ENCODE assay signal across 9 mouse cellular contexts in genomic region chr1:157076257-157076656, GRCm38 (mm10). TPM values are rescaled to one million over a fixed set of nuclear protein-coding genes. Genes with fewer than 3 reads are reported as not detected.
DNase-seq lines count a peak whose midpoint lies in the region; ATAC-seq and TF ChIP-seq lines count a peak whose summit lies in the region.
"Had no signal": no experiment of that assay in that cellular context is flagged by ENCODE, and none has a peak within 500 bp of the region (broad histone marks: within the 10 kb centered on the region; RNA-seq: fewer than 3 reads in every experiment).

No protein-coding gene starts in this region.

- H3K36me3 ChIP-seq in embryonic facial prominence, embryonic 13.5 days, result no peaks in the 10 kb centered on the region
- no peaks in the 10 kb centered on the region for H3K36me3 ChIP-seq in heart, embryonic 10.5 days
- H3K36me3 ChIP-seq in limb, embryonic 14.5 days (ENCODE audit: control insufficient read depth, insufficient read depth, low read length), result no peaks in the 10 kb centered on the region
- H3K36me3 ChIP-seq in midbrain, postnatal 0 days (ENCODE audit: insufficient read depth, low read length), result no peaks in the 10 kb centered on the region

- TF ChIP-seq CTCF in midbrain, postnatal 0 days (IDR thresholded peaks at IDR 0.05), result peak; percentile 93

- H3K9me3 ChIP-seq in embryonic facial prominence, embryonic 13.5 days, result no peaks in the 10 kb centered on the region
- H3K9me3 ChIP-seq in heart, embryonic 10.5 days, result no peaks in the 10 kb centered on the region
- H3K9me3 ChIP-seq in limb, embryonic 14.5 days (ENCODE audit: control insufficient read depth, low read length), result no peaks in the 10 kb centered on the region
- H3K9me3 ChIP-seq in midbrain, postnatal 0 days (ENCODE audit: low read length), result no peaks in the 10 kb centered on the region

- no peak overlapping the region for H3K27ac ChIP-seq in embryonic facial prominence, embryonic 13.5 days
- no peak overlapping the region for H3K27ac ChIP-seq in heart, embryonic 10.5 days
- H3K27ac ChIP-seq in limb, embryonic 14.5 days (replicated peaks; ENCODE audit: low read depth, low read length), result no peak overlapping the region
- no peak overlapping the region for H3K27ac ChIP-seq in midbrain, postnatal 0 days (ENCODE audit: low read depth, low read length)

- H3K4me3 ChIP-seq in embryonic facial prominence, embryonic 13.5 days, result no peak overlapping the region
- no peak overlapping the region for H3K4me3 ChIP-seq in heart, embryonic 10.5 days
- H3K4me3 ChIP-seq in limb, embryonic 14.5 days (replicated peaks; ENCODE audit: low read length), result no peak overlapping the region
- H3K4me3 ChIP-seq in midbrain, postnatal 0 days (ENCODE audit: low read depth, low read length), result no peak overlapping the region

- H3K4me2 ChIP-seq in embryonic facial prominence, embryonic 13.5 days, result 0 out of 2 replicates have a peak overlapping the region, but pooled peaks have one; percentile 22
- H3K4me2 ChIP-seq in limb, embryonic 14.5 days (replicated peaks; ENCODE audit: low read depth, low read length, severe bottlenecking), result no peak overlapping the region
- H3K4me2 ChIP-seq in midbrain, postnatal 0 days (ENCODE audit: low read depth, low read length, poor library complexity, severe bottlenecking), result no peak overlapping the region

- H3K4me1 ChIP-seq in embryonic facial prominence, embryonic 13.5 days, result peaks cover 19% of the 10 kb centered on the region
- peaks cover 34% of the 10 kb centered on the region for H3K4me1 ChIP-seq in heart, embryonic 10.5 days
- H3K4me1 ChIP-seq in limb, embryonic 14.5 days (ENCODE audit: control insufficient read depth, insufficient read depth, low read length), result no peaks in the 10 kb centered on the region
- no peaks in the 10 kb centered on the region for H3K4me1 ChIP-seq in midbrain, postnatal 0 days (ENCODE audit: insufficient read depth, low read length)

- ATAC-seq in embryonic facial prominence, embryonic 13.5 days (ENCODE audit: insufficient number of reproducible peaks, insufficient read depth, low FRiP score, low TSS enrichment, low read depth), result no peak
- peak; percentile 58; the same call in 1 of the 2 replicates for ATAC-seq in limb, embryonic 14.5 days (ENCODE audit: low FRiP score, low read depth)
- ATAC-seq in midbrain, postnatal 0 days (ENCODE audit: low FRiP score), result peak; percentile 71
- ATAC-seq: Patski had no signal

- WGBS in embryonic facial prominence, embryonic 13.5 days, result 3% methylated on average over 15 of the region's 15 CpGs
- 6% methylated on average over 15 of the region's 15 CpGs for WGBS in heart, embryonic 10.5 days
- WGBS in limb, embryonic 14.5 days, result 8% methylated on average over 14 of the region's 15 CpGs
- 6% methylated on average over 15 of the region's 15 CpGs for WGBS in midbrain, postnatal 0 days

- no peak for TF ChIP-seq POLR2A in limb, embryonic 14.5 days (IDR thresholded peaks at IDR 0.05; ENCODE audit: borderline replicate concordance, extremely low read depth, insufficient read depth, insufficient read length)

- no peaks in the 10 kb centered on the region for H3K27me3 ChIP-seq in embryonic facial prominence, embryonic 13.5 days
- H3K27me3 ChIP-seq in heart, embryonic 10.5 days (ENCODE audit: insufficient read depth, poor library complexity, severe bottlenecking), result no peaks in the 10 kb centered on the region
- H3K27me3 ChIP-seq in limb, embryonic 14.5 days (ENCODE audit: control insufficient read depth, insufficient read depth, low read length), result no peaks in the 10 kb centered on the region
- H3K27me3 ChIP-seq in midbrain, postnatal 0 days (ENCODE audit: insufficient read depth, low read length), result no peaks in the 10 kb centered on the region
- H3K27me3 ChIP-seq: Patski had no signal

- peak; percentile 81 for DNase-seq in 3T3-L1 (ENCODE audit: low read depth, low spot score)
- peak; percentile 88 for DNase-seq in adrenal gland, postnatal 36 days
- peak; percentile 90 for DNase-seq in heart, embryonic 10.5 days (ENCODE audit: low spot score)
- peak; percentile 90 for DNase-seq in kidney, adult 9 months
- DNase-seq in limb, embryonic 14.5 days (ENCODE audit: low spot score), result peak; percentile 81
- peak; percentile 84 for DNase-seq in midbrain, postnatal 0 days (ENCODE audit: low spot score)
- peak; percentile 53 to 59 for DNase-seq in spleen, postnatal 36 days (ENCODE audit: low spot score in 2 of 2)

- H3K9ac ChIP-seq in embryonic facial prominence, embryonic 13.5 days, result no peak overlapping the region
- no peak overlapping the region for H3K9ac ChIP-seq in limb, embryonic 14.5 days (ENCODE audit: low read depth, low read length, severe bottlenecking)
- H3K9ac ChIP-seq in midbrain, postnatal 0 days (replicated peaks; ENCODE audit: low read length, poor library complexity, severe bottlenecking), result no peak overlapping the region

RNA-seq across cellular contexts. Expression of gene Tex35, which starts 32.2 kb away (rescaled TPM):
- total RNA-seq in adrenal gland, postnatal 36 days (2021), result not detected
- polyA plus RNA-seq in embryonic facial prominence, embryonic 13.5 days (2015; fragmentation: Nextera tagmentation; extraction: Ambion mirVana), result not detected in 2 replicates
- not detected in 2 replicates for polyA plus RNA-seq in heart, embryonic 10.5 days (2016; fragmentation: Nextera tagmentation; extraction: Ambion mirVana)
- not detected in 2 replicates for polyA plus RNA-seq in limb, embryonic 14.5 days (2012; rRNA removed)
- polyA plus RNA-seq in limb, embryonic 14.5 days (2014; fragmentation: Nextera tagmentation; extraction: Ambion mirVana), result not detected in 2 replicates
- total RNA-seq in midbrain, postnatal 0 days (2014; rRNA removed), result not detected in 2 replicates
- not detected in 2 replicates for polyA plus RNA-seq in midbrain, postnatal 0 days (2015; fragmentation: Nextera tagmentation; extraction: Ambion mirVana)
